In genomic region chr2:49582546-49582945, GRCm38 (mm10) we compare ENCODE assay signal across 34 mouse cellular contexts. TPM values are rescaled to one million over a fixed set of nuclear protein-coding genes. Genes with fewer than 3 reads are reported as not detected.
"Had no signal": no experiment of that assay in that cellular context is flagged by ENCODE, and none has a peak within 500 bp of the region (broad histone marks: within the 10 kb centered on the region; RNA-seq: fewer than 3 reads in every experiment).

No protein-coding gene starts in this region.

- ATAC-seq: liver, embryonic 12.5 days; liver, postnatal 0 days; lung, postnatal 0 days; midbrain, embryonic 13.5 days; midbrain, embryonic 15.5 days; midbrain, embryonic 16.5 days had no signal

- H3K27ac ChIP-seq: limb, embryonic 10.5 days; limb, embryonic 12.5 days; limb, embryonic 13.5 days; limb, embryonic 15.5 days; liver, embryonic 12.5 days; liver, embryonic 13.5 days; liver, embryonic 14.5 days; liver, embryonic 15.5 days; lung, embryonic 15.5 days; macrophage; midbrain, embryonic 10.5 days; midbrain, embryonic 12.5 days; midbrain, embryonic 13.5 days; midbrain, embryonic 15.5 days had no signal

- H3K4me2 ChIP-seq: limb, embryonic 12.5 days; limb, embryonic 13.5 days; limb, embryonic 15.5 days; liver, embryonic 11.5 days; liver, embryonic 12.5 days; liver, embryonic 13.5 days; liver, embryonic 15.5 days; lung, embryonic 14.5 days; lung, embryonic 15.5 days; midbrain, embryonic 11.5 days; midbrain, embryonic 12.5 days; midbrain, embryonic 13.5 days; midbrain, embryonic 15.5 days had no signal

- H3K27me3 ChIP-seq: limb, embryonic 12.5 days; limb, embryonic 13.5 days; limb, embryonic 15.5 days; liver, embryonic 12.5 days; liver, embryonic 13.5 days; liver, embryonic 15.5 days; lung, embryonic 15.5 days; midbrain, embryonic 12.5 days; midbrain, embryonic 13.5 days; midbrain, embryonic 15.5 days had no signal

- H3K9me3 ChIP-seq: limb, embryonic 10.5 days; limb, embryonic 12.5 days; limb, embryonic 13.5 days; limb, embryonic 15.5 days; liver, embryonic 12.5 days; liver, embryonic 13.5 days; liver, embryonic 15.5 days; lung, embryonic 15.5 days; midbrain, embryonic 10.5 days; midbrain, embryonic 12.5 days; midbrain, embryonic 13.5 days; midbrain, embryonic 15.5 days had no signal

- DNase-seq: left cerebral cortex, postnatal 4 days; liver; liver, embryonic 13.5 days; liver, postnatal 0 days; lung, adult 18-20 months; lung, adult 2 months; lung, embryonic 14.5 days; lung, postnatal 10 days; lung, postnatal 14 days; lung, postnatal 36 days; lung, postnatal 4 days; midbrain, embryonic 14.5 days had no signal

- H3K36me3 ChIP-seq: limb, embryonic 10.5 days; limb, embryonic 12.5 days; limb, embryonic 13.5 days; limb, embryonic 15.5 days; liver, embryonic 12.5 days; liver, embryonic 13.5 days; liver, embryonic 15.5 days; lung, embryonic 15.5 days; midbrain, embryonic 10.5 days; midbrain, embryonic 12.5 days; midbrain, embryonic 13.5 days; midbrain, embryonic 15.5 days had no signal

- H3K4me3 ChIP-seq: limb, embryonic 10.5 days; limb, embryonic 12.5 days; limb, embryonic 13.5 days; limb, embryonic 15.5 days; liver, embryonic 12.5 days; liver, embryonic 13.5 days; liver, embryonic 15.5 days; lung, embryonic 15.5 days; megakaryocyte, embryonic 14.5 days; midbrain, embryonic 10.5 days; midbrain, embryonic 12.5 days; midbrain, embryonic 13.5 days; midbrain, embryonic 15.5 days; myocyte had no signal

- H3K9ac ChIP-seq: limb, embryonic 12.5 days; limb, embryonic 13.5 days; limb, embryonic 15.5 days; liver, embryonic 12.5 days; liver, embryonic 13.5 days; liver, embryonic 14.5 days; liver, embryonic 15.5 days; liver, postnatal 0 days; lung, embryonic 14.5 days; lung, embryonic 15.5 days; midbrain, embryonic 12.5 days; midbrain, embryonic 13.5 days; midbrain, embryonic 15.5 days had no signal

- H3K4me1 ChIP-seq: limb, embryonic 12.5 days; limb, embryonic 13.5 days; limb, embryonic 15.5 days; liver, embryonic 12.5 days; liver, embryonic 13.5 days; liver, embryonic 15.5 days; lung, embryonic 15.5 days; megakaryocyte, embryonic 14.5 days; midbrain, embryonic 10.5 days; midbrain, embryonic 12.5 days; midbrain, embryonic 13.5 days; midbrain, embryonic 15.5 days had no signal

RNA-seq across cellular contexts. Expression of gene Kif5c, which starts 36.6 kb away (rescaled TPM):
- total RNA-seq: megakaryocyte progenitor cell, adult 5-6 weeks; monocyte, adult 5-6 weeks had no signal
- polyA plus RNA-seq: liver, adult 2 months had no signal
